In the genomic region with DNA sequence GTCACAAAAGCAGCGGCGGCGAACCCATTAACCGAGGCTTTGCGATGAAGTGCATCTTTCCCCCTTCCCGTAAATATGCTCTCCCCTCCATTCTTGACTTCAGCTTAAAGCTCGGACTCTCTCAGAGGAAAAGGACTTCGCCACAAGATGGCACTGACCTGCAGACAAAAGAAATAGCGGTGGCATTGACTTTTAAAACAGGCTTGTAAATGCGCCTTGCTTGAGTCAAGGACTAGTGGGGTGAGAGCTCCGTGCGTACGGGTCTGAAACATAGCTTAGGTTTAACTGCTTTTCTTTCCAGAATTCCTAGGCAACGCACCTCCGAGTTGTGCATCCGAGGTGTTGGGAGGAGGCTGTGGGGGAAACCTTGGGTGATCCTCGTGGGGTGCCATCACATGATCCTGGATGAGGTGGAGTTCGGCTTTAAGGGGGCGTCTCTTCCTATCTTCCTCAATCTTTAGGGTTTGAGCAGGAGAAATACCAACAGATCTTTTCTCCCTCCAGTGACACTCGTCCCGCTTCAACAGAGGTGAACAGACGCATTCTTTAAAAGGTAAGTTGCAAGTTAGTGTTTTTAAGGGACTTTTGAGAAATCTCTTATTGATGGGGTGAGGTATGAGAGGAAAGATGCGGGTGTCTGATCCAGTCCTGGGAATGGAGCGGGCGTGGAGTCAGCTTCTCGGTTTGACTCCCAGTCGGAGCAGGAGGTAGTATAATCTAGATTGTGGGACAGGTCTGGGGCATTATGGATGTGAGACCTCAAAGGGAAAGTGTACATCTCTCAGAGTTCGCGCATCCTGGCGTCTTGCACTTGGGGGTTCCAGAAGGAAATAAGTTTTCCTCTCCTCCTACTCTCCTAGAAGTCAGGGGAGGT, we compare ENCODE assay signal across 9 mouse cellular contexts. TPM values are rescaled to one million over a fixed set of nuclear protein-coding genes. Genes with fewer than 3 reads are reported as not detected.
DNase-seq lines count a peak whose midpoint lies in the region; ATAC-seq lines count a peak whose summit lies in the region.
"Had no signal": no experiment of that assay in that cellular context is flagged by ENCODE, and none has a peak within 500 bp of the region (broad histone marks: within the 10 kb centered on the region; RNA-seq: fewer than 3 reads in every experiment).

A gene (plus strand): TSS at position 223 of the 874 bp plus-strand sequence.

- H3K4me1 ChIP-seq in forebrain, embryonic 16.5 days (replicated peaks; ENCODE audit: control insufficient read depth, insufficient read depth, low read length), result peaks cover 8% of the 10 kb centered on the region
- H3K4me1 ChIP-seq in hindbrain, embryonic 13.5 days (replicated peaks), result peaks cover 13% of the 10 kb centered on the region
- peaks cover 4% of the 10 kb centered on the region; the same call in 1 of the 2 replicates for H3K4me1 ChIP-seq in lung, embryonic 16.5 days (replicated peaks; ENCODE audit: control insufficient read depth, insufficient read depth, low read length)

- peak; percentile 20 to 35 for DNase-seq in urinary bladder, postnatal 36 days (ENCODE audit: low spot score in 2 of 2)
- DNase-seq in urinary bladder, postnatal 25 days (ENCODE audit: low spot score), result no peak
- DNase-seq in layer of hippocampus, postnatal 14 days (ENCODE audit: low spot score in 2 of 2), result peak; percentile 57 to 73
- DNase-seq in right cerebral cortex, postnatal 10 days (ENCODE audit: low spot score in 2 of 2), result peak; percentile 71

- H3K27me3 ChIP-seq in forebrain, embryonic 16.5 days (replicated peaks; ENCODE audit: control insufficient read depth, insufficient read depth, low read length), result peaks cover 8% of the 10 kb centered on the region
- H3K27me3 ChIP-seq in hindbrain, embryonic 13.5 days, result peaks cover 40% of the 10 kb centered on the region
- H3K27me3 ChIP-seq in lung, embryonic 16.5 days (ENCODE audit: control insufficient read depth, insufficient read depth, low read depth, low read length), result peaks cover 12% of the 10 kb centered on the region

- ATAC-seq in forebrain, embryonic 16.5 days, result peak; percentile 85
- peak; percentile 85 for ATAC-seq in hindbrain, embryonic 13.5 days (ENCODE audit: low FRiP score)
- ATAC-seq in lung, embryonic 16.5 days (ENCODE audit: low read depth), result peak; percentile 73
- ATAC-seq in erythroid progenitor cell, adult 5-6 weeks (replicated peaks; ENCODE audit: low FRiP score, poor library complexity, severe bottlenecking), result no peak

- H3K4me2 ChIP-seq in forebrain, embryonic 16.5 days (ENCODE audit: low read length), result peak within 1 kb of the TSS; percentile 60
- H3K4me2 ChIP-seq in hindbrain, embryonic 13.5 days, result peak within 1 kb of the TSS; percentile 80
- peak within 1 kb of the TSS; percentile 68 for H3K4me2 ChIP-seq in lung, embryonic 16.5 days (ENCODE audit: low read depth, low read length)

- H3K36me3 ChIP-seq in forebrain, embryonic 16.5 days (ENCODE audit: control insufficient read depth, insufficient read depth), result no peaks in the 10 kb centered on the region
- H3K36me3 ChIP-seq in hindbrain, embryonic 13.5 days, result no peaks in the 10 kb centered on the region
- no peaks in the 10 kb centered on the region for H3K36me3 ChIP-seq in lung, embryonic 16.5 days (ENCODE audit: control insufficient read depth, insufficient read depth, low read length)

- WGBS in forebrain, embryonic 16.5 days, result under 1% methylated on average over 30 of the region's 30 CpGs
- under 1% methylated on average over 30 of the region's 30 CpGs for WGBS in hindbrain, embryonic 13.5 days
- WGBS in lung, embryonic 16.5 days, result 1% methylated on average over 30 of the region's 30 CpGs

- H3K4me3 ChIP-seq in forebrain, embryonic 16.5 days (replicated peaks; ENCODE audit: low read length), result peak within 1 kb of the TSS; percentile 49
- H3K4me3 ChIP-seq in hindbrain, embryonic 13.5 days, result peak within 1 kb of the TSS; percentile 52
- peak within 1 kb of the TSS; percentile 47 for H3K4me3 ChIP-seq in lung, embryonic 16.5 days (ENCODE audit: low read length)

- H3K9me3 ChIP-seq in forebrain, embryonic 16.5 days (ENCODE audit: control insufficient read depth, low read length), result no peaks in the 10 kb centered on the region
- H3K9me3 ChIP-seq in hindbrain, embryonic 13.5 days, result no peaks in the 10 kb centered on the region
- H3K9me3 ChIP-seq in lung, embryonic 16.5 days (ENCODE audit: control insufficient read depth, low read length), result no peaks in the 10 kb centered on the region

- no peak within 1 kb of the TSS for H3K27ac ChIP-seq in forebrain, embryonic 16.5 days (ENCODE audit: low read length)
- H3K27ac ChIP-seq in hindbrain, embryonic 13.5 days, result peak within 1 kb of the TSS; percentile 18; the same call in 1 of the 2 replicates
- no peak within 1 kb of the TSS for H3K27ac ChIP-seq in lung, embryonic 16.5 days (ENCODE audit: low read length)

- peak within 1 kb of the TSS; percentile 38 for H3K9ac ChIP-seq in forebrain, embryonic 16.5 days (replicated peaks; ENCODE audit: low read depth, low read length)
- peak within 1 kb of the TSS; percentile 70 for H3K9ac ChIP-seq in hindbrain, embryonic 13.5 days
- H3K9ac ChIP-seq in lung, embryonic 16.5 days (ENCODE audit: low read length), result peak within 1 kb of the TSS; percentile 51; the same call in 1 of the 2 replicates

RNA-seq across cellular contexts. Expression of the gene that starts here (rescaled TPM):
- polyA plus RNA-seq in forebrain, embryonic 16.5 days (2015; fragmentation: Nextera tagmentation; extraction: Ambion mirVana), result 9.3 and 10.8 TPM in 2 replicates
- 7.7 and 7.9 TPM in 2 replicates for polyA plus RNA-seq in hindbrain, embryonic 13.5 days (2015; fragmentation: Nextera tagmentation; extraction: Ambion mirVana)
- 10 to 100 TPM; 23.1 to 23.9 TPM for total RNA-seq in layer of hippocampus, postnatal 14 days (2021)
- polyA plus RNA-seq in lung, embryonic 16.5 days (2015; fragmentation: Nextera tagmentation; extraction: Ambion mirVana), result 0.44 and 0.48 TPM in 2 replicates
- total RNA-seq in erythroid progenitor cell, adult 5-6 weeks (2015; ENCODE audit: low replicate concordance), result not detected in 2 replicates
- total RNA-seq in erythroid progenitor cell, adult 5-6 weeks (2017; ENCODE audit: low replicate concordance), result not detected in 2 replicates
- total RNA-seq: neutrophil, adult 5-6 weeks had no signal

Comparison
In these comparisons a context has a peak if more than half of its experiments do, and no peak if none do; other contexts are left out.
1. RNA of the gene that starts here (total RNA-seq): 23.1 to 23.9 TPM in layer of hippocampus, postnatal 14 days; not detected in erythroid progenitor cell, adult 5-6 weeks; every median in the first group is over 10 times any median in the second.
2. Peak in ATAC-seq, H3K4me3 ChIP-seq, H3K9ac ChIP-seq and H3K4me2 ChIP-seq in lung, embryonic 16.5 days; RNA of the gene not detected or under 1 TPM.
3. Peak in every context shown above with its lines, with median percentiles within 50 percentile points of each other: H3K4me2 ChIP-seq, H3K4me3 ChIP-seq and H3K9ac ChIP-seq.